Mouse (Mus musculus) ES-E14 (cell line): Measurements from ENCODE around the gene Smagp. TPM values are rescaled to one million over a fixed set of nuclear protein-coding genes. Genes with fewer than 3 reads are reported as not detected.

Source experiments
- DNase-seq: peaks from one replicate; pipeline ENCODE4 v3.0.0-alpha.2; 2013; ENCODE audit warnings: low read depth, low spot score
- H3K27ac ChIP-seq: 2 replicates; pipeline ENCODE4 v1.5.1; 2012; ENCODE audit warnings: low read depth, mild to moderate bottlenecking, low read length, moderate library complexity, mixed read lengths; ENCODE audit not compliant: poor library complexity, insufficient read depth, severe bottlenecking
- H3K36me3 ChIP-seq: 2 replicates; pipeline ENCODE4 v1.6.1; 2012; ENCODE audit warnings: mild to moderate bottlenecking, low read length, moderate library complexity, mixed read lengths; ENCODE audit not compliant: control insufficient read depth, poor library complexity, insufficient read depth, severe bottlenecking
- H3K4me1 ChIP-seq, 2 experiments: fragments of 150-350 bp in 1 of 2; sonication (generic) in 1 of 2; 2 replicates each; pipeline ENCODE4 v1.6.1; 2012; ENCODE audit warnings: low read length in 2 of 2, mild to moderate bottlenecking in 1 of 2, mixed read lengths in 1 of 2; ENCODE audit not compliant: control insufficient read depth in 2 of 2, insufficient read depth in 2 of 2, poor library complexity in 1 of 2
- H3K4me3 ChIP-seq, 2 experiments: fragments of 150-350 bp in 1 of 2; sonication (generic) in 1 of 2; 2 replicates each; pipeline ENCODE4 v1.5.1; 2012; ENCODE audit warnings: low read length in 2 of 2, low read depth in 1 of 2, mild to moderate bottlenecking in 1 of 2, mixed read lengths in 1 of 2; ENCODE audit not compliant: insufficient read depth in 1 of 2, poor library complexity in 1 of 2, severe bottlenecking in 1 of 2
- H3K9ac ChIP-seq: 2 replicates; pipeline ENCODE4 v1.6.1; 2012; ENCODE audit warnings: low read depth, mild to moderate bottlenecking, low read length, mixed read lengths; ENCODE audit not compliant: poor library complexity, insufficient read depth, severe bottlenecking
- H3K9me3 ChIP-seq: fragments of 150-350 bp; sonication (generic); 2 replicates; pipeline ENCODE4 v1.6.1; 2012; ENCODE audit warnings: low read depth, mild to moderate bottlenecking, low read length; ENCODE audit not compliant: control insufficient read depth, insufficient read depth
- CHD2 ChIP-seq: IDR thresholded peaks from 2 replicates; pipeline ENCODE4 v1.6.1; 2014; ENCODE audit warnings: mild to moderate bottlenecking, low read depth, low read length, inconsistent platforms
- HCFC1 ChIP-seq: IDR thresholded peaks from 2 replicates; pipeline ENCODE4 v1.6.1; 2012; ENCODE audit warnings: low read length, inconsistent platforms, borderline replicate concordance; ENCODE audit not compliant: insufficient read depth
- MAFK ChIP-seq: IDR thresholded peaks from 2 replicates; pipeline ENCODE4 v1.6.1; 2014; ENCODE audit warnings: mild to moderate bottlenecking, low read depth, low read length, inconsistent platforms; ENCODE audit not compliant: insufficient read depth
- ZC3H11A ChIP-seq: IDR thresholded peaks from 2 replicates; pipeline ENCODE4 v1.6.1; 2012; ENCODE audit warnings: low read depth, mild to moderate bottlenecking, inconsistent platforms, low read length, borderline replicate concordance
- ZNF384 ChIP-seq: IDR thresholded peaks from 2 replicates; pipeline ENCODE4 v1.6.1; 2012; ENCODE audit warnings: low read depth, low read length, inconsistent platforms
- in situ Hi-C, 2 experiments: fragments of 600-800 bp; cut with MboI; formaldehyde crosslinking; loops; one replicate each; pipeline ENCODE4 v1.15.1; 2025; ENCODE audit warnings: low sequenced_read_pairs in 2 of 2, inconsistent platforms in 1 of 2; ENCODE audit not compliant: unreplicated experiment in 2 of 2
- total RNA-seq: library from RNA; depleted of rRNA; stranded (reverse); fragments of 300-350 nt; gene quantifications from 2 replicates; pipeline ENCODE4 v1.2.3, GENCODE M21; 2012

Smagp gene
- total RNA-seq, 1 experiment: 20.0 TPM

GRCm38 (mm10) chr15:100665411-100666218 lies 28.9 kb upstream of the Smagp start:
- in situ Hi-C loops: no loop called here
- Histone ChIP-seq H3K4me1 (peaks cover 6 to 29% of the 10 kb centered on the region in 2 experiments; a peak in 3 of 4 replicates), H3K4me3 (no peak overlapping the region)

GRCm38 (mm10) chr15:100664813-100665274 lies 28.1 kb upstream of the Smagp start:
- no peak overlapping the region for H3K4me3 ChIP-seq
- H3K27ac ChIP-seq: no peak overlapping the region
- H3K9ac ChIP-seq: no peak overlapping the region
- DNase-seq: no peak
- TF ChIP-seq HCFC1 (no peak), ZNF384 (no peak), ZC3H11A (no peak), MAFK (no peak), CHD2 (no peak)
- no peaks in the 10 kb centered on the region for H3K9me3 ChIP-seq
- in situ Hi-C loops: no loop called here
- no peaks in the 10 kb centered on the region; the same call in 1 of the 2 replicates for H3K36me3 ChIP-seq
- H3K4me1 ChIP-seq: peaks cover 6 to 29% of the 10 kb centered on the region in 2 experiments; a peak in 3 of 4 replicates

More at GRCm38 (mm10) chr15:100665411-100666218, 28.9 kb upstream of the Smagp start:
- Histone ChIP-seq H3K27ac (no peak overlapping the region), H3K9me3 (no peaks in the 10 kb centered on the region), H3K9ac (no peak overlapping the region), H3K36me3 (no peaks in the 10 kb centered on the region; the same call in 1 of the 2 replicates)
- DNase-seq: no peak
- no peak for TF ChIP-seq ZC3H11A
- TF ChIP-seq ZNF384: peak; percentile 56
- no peak for TF ChIP-seq HCFC1

GRCm38 (mm10) chr15:100660805-100661204 lies 24.1 kb upstream of the Smagp start:
- DNase-seq: no peak
- no peak overlapping the region for H3K9ac ChIP-seq
- no peak overlapping the region for H3K4me3 ChIP-seq
- TF ChIP-seq MAFK (no peak), CHD2 (no peak), ZC3H11A (no peak), ZNF384 (no peak), HCFC1 (no peak)
- no peaks in the 10 kb centered on the region for H3K9me3 ChIP-seq
- no peaks in the 10 kb centered on the region; the same call in 1 of the 2 replicates for H3K36me3 ChIP-seq
- H3K4me1 ChIP-seq: peaks cover 0 to 11% of the 10 kb centered on the region in 2 experiments; a peak in 2 of 4 replicates
- in situ Hi-C loops: no loop called here
- H3K27ac ChIP-seq: no peak overlapping the region

- no peaks in the 10 kb centered on the region; the same call in 1 of the 2 replicates for H3K36me3 ChIP-seq
- no peak overlapping the region for H3K27ac ChIP-seq
- no peak for DNase-seq
- TF ChIP-seq ZC3H11A: no peak
- TF ChIP-seq CHD2: no peak
- TF ChIP-seq HCFC1: no peak
- no peak for TF ChIP-seq ZNF384
- TF ChIP-seq MAFK: no peak
- H3K9ac ChIP-seq: no peak overlapping the region
- in situ Hi-C loops: no loop called here
- no peaks in the 10 kb centered on the region for H3K9me3 ChIP-seq
- no peak overlapping the region for H3K4me3 ChIP-seq
- peaks cover 0 to 8% of the 10 kb centered on the region in 2 experiments; a peak in 2 of 4 replicates for H3K4me1 ChIP-seq
Measured at GRCm38 (mm10) chr15:100660306-100660705, 23.6 kb upstream of the Smagp start.
